Mouse (Mus musculus) T-helper 1 cell (primary cell): ENCODE results near the gene Gm26741.

ENCODE experiments used
- in situ Hi-C: fragments of 300-600 bp; cut with MboI, MseI; formaldehyde crosslinking; loops from one replicate; pipeline ENCODE4 v1.15.1; 2025; ENCODE audit warnings: high pct_unique_total_duplicates

The Gm26741 gene

GRCm38 (mm10) chr10:52389438-52389837, 30.9 kb downstream of the Gm26741 start:
- in situ Hi-C loops = loop anchor here (5.0 kb wide), 1 partner anchor 287 kb away; no protein-coding TSS in a partner anchor

- in situ Hi-C loops = no loop called here
These were observed 32.6 kb downstream of the Gm26741 start for GRCm38 (mm10) chr10:52391208-52391607.

- in situ Hi-C loops = loop anchor here (5.0 kb wide), 1 partner anchor 179 kb away; no protein-coding TSS in a partner anchor
These were observed 38.1 kb downstream of the Gm26741 start for GRCm38 (mm10) chr10:52396647-52397046.

- in situ Hi-C loops = loop anchor here (5.0 kb wide), 1 partner anchor 181 kb away; no protein-coding TSS in a partner anchor
These were observed 40.1 kb downstream of the Gm26741 start for GRCm38 (mm10) chr10:52398715-52399114.

GRCm38 (mm10) chr10:52399722-52400121, 41.2 kb downstream of the Gm26741 start:
- in situ Hi-C loops = loop anchor here (5.0 kb wide), 1 partner anchor 182 kb away; no protein-coding TSS in a partner anchor

GRCm38 (mm10) chr10:52405160-52405559, 46.6 kb downstream of the Gm26741 start:
- in situ Hi-C loops = no loop called here

GRCm38 (mm10) chr10:52407526-52407925, 49.0 kb downstream of the Gm26741 start:
- in situ Hi-C loops = no loop called here
